Mouse (Mus musculus) kidney, postnatal 4 days (tissue): ENCODE results near the gene Tmco5.
"Not testable (repeated sequence)": the region's sequence is repeated elsewhere in the genome, so short reads cannot be mapped to it uniquely, and the experiment has no call there.

Experiments used
- DNase-seq, 2 experiments: peaks; one replicate each; pipeline ENCODE4 v3.0.0; 2021; ENCODE audit warnings: mixed read lengths in 2 of 2

Tmco5 gene

DNA sequence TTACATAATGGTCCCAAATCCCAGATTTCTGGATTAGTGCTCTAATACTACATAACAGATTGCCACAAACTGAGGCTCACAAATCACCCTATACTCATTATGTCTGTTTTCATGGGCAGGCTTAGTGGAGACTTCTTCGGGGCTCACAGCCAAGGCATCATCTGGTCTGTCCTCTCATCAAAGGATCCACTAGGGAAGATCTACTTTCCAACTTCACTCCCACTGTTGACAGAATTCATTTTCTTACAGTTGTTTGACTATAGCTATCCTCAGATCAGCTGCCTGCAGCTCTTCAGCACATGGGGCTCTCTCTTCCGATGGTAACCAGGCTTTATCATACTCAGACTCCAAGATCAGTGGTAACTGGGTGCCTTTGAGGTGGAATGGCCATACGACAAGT, 45.2 kb downstream of the Tmco5 start:
- no peak for DNase-seq

DNA sequence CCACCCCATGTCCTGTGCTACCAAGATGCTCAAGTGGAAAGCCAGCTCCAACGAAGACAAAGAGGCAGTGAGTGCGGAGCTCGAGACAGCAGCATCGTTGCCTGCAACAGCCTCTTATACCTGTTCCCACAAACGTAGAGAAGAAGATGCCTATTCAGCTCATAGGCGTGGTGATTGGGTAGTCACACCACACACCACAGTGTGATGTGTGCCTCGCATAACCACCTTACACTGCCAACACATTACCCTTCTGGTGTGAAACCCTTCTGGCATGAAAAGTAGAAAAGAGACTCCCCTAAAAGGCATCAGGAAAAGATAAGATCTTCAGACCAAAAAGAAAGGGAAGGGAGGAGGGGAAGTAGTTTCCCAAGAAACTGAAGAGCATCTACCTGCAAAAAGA, 45.8 kb downstream of the Tmco5 start:
- DNase-seq: no peak

DNA sequence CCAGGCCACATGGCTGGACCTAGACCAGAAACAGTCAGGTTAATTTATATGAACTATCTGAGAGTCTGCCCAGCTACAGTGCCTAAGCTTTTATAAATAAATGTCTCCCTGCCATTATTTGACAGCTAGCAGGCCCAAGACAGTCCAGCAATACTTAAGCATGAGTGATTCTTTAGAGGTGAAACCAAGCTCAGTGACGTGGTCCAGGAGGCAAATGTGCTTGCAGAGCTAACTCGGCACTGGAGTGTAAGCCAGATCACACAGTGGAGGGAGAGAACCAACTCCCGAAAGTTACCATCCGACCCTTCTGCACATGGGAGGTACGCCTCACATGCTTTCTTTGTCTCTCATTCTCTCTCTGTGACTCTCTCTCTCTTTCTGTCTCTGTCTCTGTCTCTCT, 46.7 kb downstream of the Tmco5 start:
- DNase-seq: no peak

DNA sequence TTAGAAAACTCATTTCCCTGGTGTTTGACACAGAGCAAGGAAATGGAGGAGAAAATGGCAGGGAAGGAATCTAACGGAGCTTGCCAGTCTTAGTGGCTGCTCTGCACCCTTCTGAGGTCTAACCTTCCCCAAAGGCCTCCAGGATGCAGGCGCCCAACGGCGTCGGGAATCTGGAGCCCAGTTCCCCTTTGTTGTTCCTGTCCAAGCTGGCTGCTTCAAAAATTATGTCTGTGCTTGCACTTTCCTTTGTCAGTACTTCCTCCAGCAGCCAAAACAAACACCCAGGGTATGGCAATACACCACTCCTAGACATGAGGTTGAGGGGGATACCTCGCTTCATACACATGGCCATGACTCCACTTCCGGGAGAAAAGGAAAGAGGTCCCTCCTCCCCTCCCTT, 53.7 kb downstream of the Tmco5 start:
- no peak for DNase-seq

DNA sequence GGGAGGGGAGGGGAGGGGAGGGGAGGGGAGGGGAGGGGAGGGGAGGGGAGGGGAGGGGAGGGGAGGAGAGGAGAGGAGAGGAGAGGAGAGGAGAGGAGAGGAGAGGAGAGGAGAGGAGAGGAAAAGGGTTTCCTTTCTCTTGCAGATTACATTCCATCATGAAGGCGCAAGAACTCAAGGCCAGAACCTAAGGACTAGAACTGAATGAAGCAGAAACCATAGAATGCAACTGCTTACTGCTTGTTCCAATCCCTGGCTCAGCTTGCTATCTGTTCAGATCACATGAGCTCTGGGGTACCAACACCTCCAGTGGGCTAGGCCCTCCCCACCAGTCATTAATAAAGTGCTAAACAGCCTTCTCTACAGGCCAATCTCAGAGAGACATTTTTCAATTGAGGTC, 55.7 kb downstream of the Tmco5 start:
- not testable (repeated sequence) for DNase-seq

DNA sequence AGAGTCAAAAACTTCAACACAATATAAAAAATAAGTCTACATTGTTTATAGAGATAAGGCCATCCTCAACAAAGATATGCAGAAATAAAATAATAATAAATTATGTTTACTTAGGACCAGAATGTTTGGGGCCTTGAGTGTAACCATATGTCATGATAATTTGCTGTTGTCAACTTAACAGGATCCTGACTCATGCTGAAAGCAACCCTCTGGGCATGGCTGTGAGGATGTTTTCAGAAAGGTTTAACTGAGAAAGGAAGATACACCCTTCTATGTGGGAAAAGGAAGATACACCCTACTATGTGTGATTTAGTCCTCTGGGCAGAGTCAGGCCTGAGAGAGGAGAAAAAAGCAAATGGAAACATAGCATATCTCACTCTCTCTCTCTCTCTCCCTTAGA, 56.3 kb downstream of the Tmco5 start:
- DNase-seq: no peak

DNA sequence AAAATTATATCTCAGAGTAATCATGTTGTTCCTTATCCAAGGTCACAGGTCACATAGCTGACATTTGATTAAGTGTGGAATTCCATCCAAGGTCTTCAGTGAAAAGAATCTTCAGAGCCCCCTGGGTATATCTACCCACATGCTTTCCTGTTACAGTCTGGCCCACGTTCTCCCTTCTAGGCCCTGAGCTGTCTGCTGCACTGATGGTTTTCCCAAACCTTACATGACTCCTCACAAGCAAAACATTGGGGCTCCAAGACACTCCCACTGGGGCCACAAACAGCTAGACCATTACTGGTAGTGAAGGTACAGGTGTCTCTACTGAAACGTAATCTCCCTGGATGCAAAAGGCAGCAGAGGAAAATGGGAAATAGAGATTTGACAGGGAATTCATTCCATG, 57.9 kb downstream of the Tmco5 start:
- no peak for DNase-seq

DNA sequence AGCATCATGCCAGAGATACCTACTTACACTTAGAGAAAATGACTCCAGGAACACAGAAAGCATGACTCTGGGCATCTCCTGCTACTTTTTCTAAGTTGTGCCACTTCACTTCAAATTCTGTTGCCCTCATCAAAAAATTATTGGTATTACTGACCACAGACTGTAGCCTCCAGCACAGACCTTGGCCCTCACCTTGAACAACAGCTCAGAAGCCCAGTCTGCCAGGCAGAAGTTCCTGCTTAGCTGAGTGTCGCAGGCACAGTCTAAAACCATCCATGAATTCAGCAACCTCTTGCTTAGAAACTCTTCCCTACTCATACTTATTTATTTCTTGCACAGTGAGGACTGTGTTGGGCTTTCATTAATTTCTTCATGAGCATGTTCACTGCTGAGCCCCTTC, 58.7 kb downstream of the Tmco5 start:
- DNase-seq: no peak

DNA sequence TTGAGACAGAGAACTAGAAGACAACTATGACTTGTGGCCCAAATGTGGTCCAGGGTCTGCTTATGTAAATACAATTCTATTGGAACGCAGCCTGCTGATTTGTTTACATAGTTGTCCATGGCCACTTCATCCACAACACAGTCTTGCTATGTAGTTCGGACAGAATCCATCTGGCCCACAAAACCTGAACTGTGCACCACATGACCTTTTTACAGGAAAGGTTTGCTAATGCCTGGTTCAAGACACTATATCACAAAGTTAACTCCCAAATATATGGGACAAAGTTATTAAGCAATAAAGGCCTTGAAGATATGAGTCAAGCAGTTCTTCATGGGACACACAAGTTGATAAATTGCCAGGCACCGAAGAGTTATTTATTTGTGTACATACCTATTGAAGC, 63.3 kb downstream of the Tmco5 start:
- DNase-seq: no peak
